Mouse (Mus musculus) heart, postnatal 0 days (tissue): ENCODE results near the gene Slc6a17. TPM values are rescaled to one million over a fixed set of nuclear protein-coding genes. Genes with fewer than 3 reads are reported as not detected.

ENCODE experiments used
- ATAC-seq: fragments of 200-750 bp; cut with Nextera tagmentation; 2 replicates; pipeline ENCODE4 v1.8.0; 2017; ENCODE audit warnings: low read depth, moderate number of reproducible peaks, moderate library complexity; ENCODE audit not compliant: insufficient read depth
- DNase-seq: peaks from one replicate; pipeline ENCODE4 v3.0.0-alpha.2; 2016; ENCODE audit warnings: low spot score
- H3K27ac ChIP-seq: fragments of 300-500 bp; sonication (generic); 2 replicates; pipeline ENCODE4 v1.5.1; 2014; ENCODE audit warnings: low read depth, mild to moderate bottlenecking
- H3K27me3 ChIP-seq: fragments of 300-500 bp; sonication (generic); 2 replicates; pipeline ENCODE4 v1.6.1; 2014; ENCODE audit warnings: low read length, mixed read lengths; ENCODE audit not compliant: control insufficient read depth, insufficient read depth
- H3K36me3 ChIP-seq: fragments of 300-500 bp; sonication (generic); replicated peaks from 2 replicates; pipeline ENCODE4 v1.6.1; 2014; ENCODE audit warnings: low read length, mixed read lengths; ENCODE audit not compliant: control insufficient read depth, insufficient read depth
- H3K4me1 ChIP-seq: fragments of 300-500 bp; sonication (generic); 2 replicates; pipeline ENCODE4 v1.6.1; 2014; ENCODE audit warnings: antibody characterized with exemption; ENCODE audit not compliant: control insufficient read depth, insufficient read depth
- H3K4me2 ChIP-seq: fragments of 300-500 bp; sonication (generic); 2 replicates; pipeline ENCODE4 v1.6.1; 2014; ENCODE audit warnings: low read depth, mild to moderate bottlenecking, low read length, moderate library complexity
- H3K4me3 ChIP-seq: fragments of 300-500 bp; sonication (generic); 2 replicates; pipeline ENCODE4 v1.5.1; 2014; ENCODE audit warnings: low read depth, low read length
- H3K9ac ChIP-seq: fragments of 300-500 bp; sonication (generic); replicated peaks from 2 replicates; pipeline ENCODE4 v1.6.1; 2014; ENCODE audit warnings: low read depth, low read length, mixed read lengths
- H3K9me3 ChIP-seq: fragments of 300-500 bp; sonication (generic); replicated peaks from 2 replicates; pipeline ENCODE4 v1.6.1; 2016; ENCODE audit warnings: low read length; ENCODE audit not compliant: control insufficient read depth
- CTCF ChIP-seq: IDR thresholded peaks from 2 replicates; pipeline ENCODE4 v1.5.1; 2016; ENCODE audit warnings: antibody characterized with exemption, control low read depth, low read depth
- EP300 ChIP-seq: IDR thresholded peaks from 2 replicates; pipeline ENCODE4 v1.6.1; 2016; ENCODE audit warnings: antibody characterized with exemption, low read depth
- WGBS: fragments of 180-500 bp; shearing (Covaris S2); extraction: QIAGEN DNeasy Blood & Tissue Kit; methylation state at CpG from one replicate; pipeline ENCODE4 v1.1.7; 2014; 5-methylcytosine and 5-hydroxymethylcytosine counted together
- polyA plus RNA-seq: library from polyadenylated mRNA; unstranded; fragments of >200 nt; fragmentation: Nextera tagmentation; extraction: Ambion mirVana; gene quantifications from 2 replicates; pipeline ENCODE4 v1.2.1, GENCODE M21; 2015
- total RNA-seq: library from RNA; depleted of rRNA; stranded (reverse); fragments of >200 nt; gene quantifications from 2 replicates; pipeline ENCODE4 v1.2.3, GENCODE M21; 2014; ENCODE audit warnings: low replicate concordance

Gene Slc6a17
- total and polyA plus RNA-seq, 2 experiments from 2014 or later = 3.1 to 9.7 TPM

- Histone ChIP-seq H3K4me3 (peak overlapping the region; percentile 51), H3K27me3 (peaks cover 96% of the 10 kb centered on the region), H3K27ac (no peak overlapping the region), H3K36me3 (no peaks in the 10 kb centered on the region), H3K9ac (no peak overlapping the region), H3K9me3 (no peaks in the 10 kb centered on the region), H3K4me2 (peak overlapping the region; percentile 78), H3K4me1 (no peaks in the 10 kb centered on the region; the same call in 1 of the 2 replicates)
- 5% methylated on average over 22 of the region's 23 CpGs for WGBS
- DNase-seq (no peak), ATAC-seq (no peak)
- TF ChIP-seq EP300 = no peak
- TF ChIP-seq CTCF = no peak
Observed at GRCm38 (mm10) chr3:107458104-107458503, 59.7 kb downstream of the Slc6a17 start.

- Histone ChIP-seq H3K4me3 (no peak overlapping the region), H3K36me3 (no peaks in the 10 kb centered on the region), H3K9me3 (no peaks in the 10 kb centered on the region), H3K4me1 (no peaks in the 10 kb centered on the region), H3K4me2 (no peak overlapping the region), H3K27ac (no peak overlapping the region), H3K27me3 (peaks cover 59% of the 10 kb centered on the region), H3K9ac (no peak overlapping the region)
- ATAC-seq (no peak), DNase-seq (no peak)
- WGBS = 78% methylated on average over 4 of the region's 4 CpGs
- no peak for TF ChIP-seq EP300
- no peak for TF ChIP-seq CTCF
Observed at GRCm38 (mm10) chr3:107454280-107454679, 63.5 kb downstream of the Slc6a17 start.

DNA sequence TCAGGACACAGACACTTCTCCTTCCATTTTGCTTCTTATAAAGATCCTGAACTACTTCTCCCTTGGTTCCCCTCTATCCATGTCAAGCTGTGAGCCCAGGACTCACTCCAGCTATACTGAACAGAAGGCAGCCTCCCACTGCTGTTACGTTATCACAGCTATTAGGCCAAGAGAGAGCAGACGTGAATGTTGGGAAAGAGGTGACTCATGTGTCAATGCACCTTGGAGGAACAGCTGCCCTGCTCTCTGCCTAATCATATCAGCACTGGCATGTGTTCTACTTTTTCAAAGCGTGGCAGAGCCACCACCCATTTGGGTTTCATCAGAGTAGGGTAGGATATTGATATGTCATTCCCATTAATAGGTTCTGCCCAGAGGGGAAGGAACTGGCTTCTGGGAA, 71.0 kb downstream of the Slc6a17 start:
- 0 out of 2 replicates have a peak, but pooled peaks cover 9% of the 10 kb centered on the region for H3K27me3 ChIP-seq
- 20% methylated on average over 3 of the region's 3 CpGs for WGBS

GRCm38 (mm10) chr3:107443866-107444265, 74.0 kb downstream of the Slc6a17 start:
- Histone ChIP-seq H3K27ac (no peak overlapping the region), H3K27me3 (0 out of 2 replicates have a peak, but pooled peaks cover 9% of the 10 kb centered on the region), H3K9ac (no peak overlapping the region), H3K36me3 (no peaks in the 10 kb centered on the region), H3K4me3 (no peak overlapping the region), H3K4me2 (no peak overlapping the region), H3K9me3 (no peaks in the 10 kb centered on the region), H3K4me1 (no peaks in the 10 kb centered on the region)
- WGBS = 68% methylated on average over 5 of the region's 5 CpGs
- DNase-seq = no peak
- no peak for TF ChIP-seq CTCF
- TF ChIP-seq EP300 = no peak
- no peak for ATAC-seq

More for the DNA sequence above, 71.0 kb downstream of the Slc6a17 start:
- no peak overlapping the region for H3K4me2 ChIP-seq
- H3K27ac ChIP-seq = no peak overlapping the region
- H3K36me3 ChIP-seq = no peaks in the 10 kb centered on the region
- no peak overlapping the region for H3K9ac ChIP-seq
- no peaks in the 10 kb centered on the region for H3K9me3 ChIP-seq
- no peak overlapping the region for H3K4me3 ChIP-seq
- no peaks in the 10 kb centered on the region for H3K4me1 ChIP-seq
- ATAC-seq (peak; percentile 42; the same call in 1 of the 2 replicates), DNase-seq (no peak)
- TF ChIP-seq EP300 = no peak
- TF ChIP-seq CTCF = no peak

GRCm38 (mm10) chr3:107442191-107442590, 75.6 kb downstream of the Slc6a17 start:
- 79% methylated on average over 11 of the region's 11 CpGs for WGBS
- no peak overlapping the region for H3K4me3 ChIP-seq
- no peak for TF ChIP-seq EP300
- no peak for TF ChIP-seq CTCF
- no peaks in the 10 kb centered on the region for H3K36me3 ChIP-seq
- DNase-seq = no peak
- H3K27me3 ChIP-seq = 0 out of 2 replicates have a peak, but pooled peaks cover 9% of the 10 kb centered on the region
- H3K9ac ChIP-seq = no peak overlapping the region
- no peak overlapping the region for H3K4me2 ChIP-seq
- no peak for ATAC-seq
- H3K9me3 ChIP-seq = no peaks in the 10 kb centered on the region
- no peaks in the 10 kb centered on the region for H3K4me1 ChIP-seq
- no peak overlapping the region for H3K27ac ChIP-seq

GRCm38 (mm10) chr3:107441306-107441705, 76.5 kb downstream of the Slc6a17 start:
- WGBS = 78% methylated on average over 8 of the region's 8 CpGs
- no peak for ATAC-seq
- TF ChIP-seq EP300 (no peak), CTCF (no peak)

More at GRCm38 (mm10) chr3:107441306-107441705, 76.5 kb downstream of the Slc6a17 start:
- H3K4me2 ChIP-seq = no peak overlapping the region
- H3K4me3 ChIP-seq = no peak overlapping the region
- no peaks in the 10 kb centered on the region for H3K9me3 ChIP-seq
- H3K9ac ChIP-seq = no peak overlapping the region
- H3K36me3 ChIP-seq = no peaks in the 10 kb centered on the region
- no peak for DNase-seq
- no peak overlapping the region for H3K27ac ChIP-seq
- 0 out of 2 replicates have a peak, but pooled peaks cover 9% of the 10 kb centered on the region for H3K27me3 ChIP-seq
- no peaks in the 10 kb centered on the region for H3K4me1 ChIP-seq
